Mouse (Mus musculus) layer of hippocampus, adult 8-10 months (tissue): ENCODE results near the gene Togaram1. TPM values are rescaled to one million over a fixed set of nuclear protein-coding genes. Genes with fewer than 3 reads are reported as not detected.

ENCODE experiments used
- DNase-seq, 2 experiments: peaks; one replicate each; pipeline ENCODE4 v3.0.0; 2022; ENCODE audit warnings: low spot score in 2 of 2
- total RNA-seq, 4 experiments: library from RNA; stranded (reverse); gene quantifications; 2 replicates each; pipeline ENCODE4 v1.2.4; 2022

The Togaram1 gene
- total RNA-seq, result 10 to 100 TPM; 45.9 to 58.8 (median 52.1) TPM

DNA sequence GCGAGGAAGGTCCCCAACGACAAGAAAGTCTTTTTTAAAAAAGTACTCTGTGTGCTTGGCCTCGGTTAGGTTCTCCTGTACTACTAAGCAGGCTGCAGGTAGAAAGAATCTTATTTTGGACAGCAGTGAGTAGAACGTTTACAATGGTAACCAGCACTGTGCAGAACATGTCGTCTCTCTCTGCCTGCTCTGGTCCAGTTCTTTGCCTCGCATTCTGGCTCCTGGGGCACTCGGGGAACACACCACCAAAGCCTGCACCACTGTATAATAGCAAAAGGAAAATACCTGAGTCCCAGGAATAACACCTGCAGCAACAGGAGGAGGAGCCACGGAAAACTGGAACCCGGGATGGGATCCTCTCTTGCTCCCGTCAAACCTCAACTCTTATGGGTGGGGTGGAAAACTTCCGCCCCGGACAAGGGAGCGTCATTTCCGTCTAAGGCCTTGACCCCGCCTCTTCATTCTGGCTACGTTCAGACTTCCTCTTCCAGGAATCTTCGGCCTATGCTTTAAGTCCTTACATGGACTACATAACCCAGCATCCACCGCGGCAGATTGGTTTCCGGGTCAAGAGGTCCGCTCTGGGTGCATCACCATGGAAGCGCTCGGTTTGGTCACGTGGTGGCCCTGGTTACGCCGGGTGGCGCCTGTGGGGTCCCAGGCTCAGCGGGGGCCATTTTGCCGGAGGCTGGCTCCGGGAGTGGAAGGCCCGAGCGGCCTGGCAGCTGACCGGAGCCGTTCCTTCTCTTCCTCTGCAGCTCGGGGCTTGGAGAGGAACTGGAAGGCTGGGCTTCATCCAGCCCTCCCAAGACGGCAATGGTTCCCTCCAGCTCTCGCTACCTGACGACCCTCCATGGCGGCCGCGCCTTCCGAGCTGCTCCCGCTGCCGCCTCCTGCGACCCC is at the start of gene Togaram1, which contains the start of gene Klhl28:
Togaram1 (plus strand) TSS at position 681 of the 903 bp plus-strand sequence.
Klhl28 (minus strand) TSS at position 411 of the 903 bp plus-strand sequence.
- DNase-seq, result peak; percentile 99 to 100

DNA sequence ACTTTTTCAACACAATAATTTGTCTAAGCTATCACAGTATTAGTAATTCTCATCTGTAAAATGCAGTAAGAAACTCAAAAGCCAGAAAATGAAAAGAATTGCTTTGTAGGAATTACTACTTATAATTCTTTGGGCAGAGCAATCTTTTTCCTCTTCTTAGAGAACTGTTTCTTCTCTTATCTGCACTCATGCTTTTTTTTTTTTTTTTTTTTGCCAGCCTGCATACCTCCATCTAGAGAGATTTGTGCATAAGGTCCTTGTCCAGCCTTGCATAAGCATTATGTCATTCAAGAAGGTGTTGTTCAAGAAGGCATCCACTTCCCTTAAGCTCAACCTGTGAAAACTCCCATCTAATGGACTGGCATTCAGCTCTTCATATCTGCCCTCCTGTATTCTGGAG is 48.9 kb upstream of the Togaram1 start:
- DNase-seq, result no peak

DNA sequence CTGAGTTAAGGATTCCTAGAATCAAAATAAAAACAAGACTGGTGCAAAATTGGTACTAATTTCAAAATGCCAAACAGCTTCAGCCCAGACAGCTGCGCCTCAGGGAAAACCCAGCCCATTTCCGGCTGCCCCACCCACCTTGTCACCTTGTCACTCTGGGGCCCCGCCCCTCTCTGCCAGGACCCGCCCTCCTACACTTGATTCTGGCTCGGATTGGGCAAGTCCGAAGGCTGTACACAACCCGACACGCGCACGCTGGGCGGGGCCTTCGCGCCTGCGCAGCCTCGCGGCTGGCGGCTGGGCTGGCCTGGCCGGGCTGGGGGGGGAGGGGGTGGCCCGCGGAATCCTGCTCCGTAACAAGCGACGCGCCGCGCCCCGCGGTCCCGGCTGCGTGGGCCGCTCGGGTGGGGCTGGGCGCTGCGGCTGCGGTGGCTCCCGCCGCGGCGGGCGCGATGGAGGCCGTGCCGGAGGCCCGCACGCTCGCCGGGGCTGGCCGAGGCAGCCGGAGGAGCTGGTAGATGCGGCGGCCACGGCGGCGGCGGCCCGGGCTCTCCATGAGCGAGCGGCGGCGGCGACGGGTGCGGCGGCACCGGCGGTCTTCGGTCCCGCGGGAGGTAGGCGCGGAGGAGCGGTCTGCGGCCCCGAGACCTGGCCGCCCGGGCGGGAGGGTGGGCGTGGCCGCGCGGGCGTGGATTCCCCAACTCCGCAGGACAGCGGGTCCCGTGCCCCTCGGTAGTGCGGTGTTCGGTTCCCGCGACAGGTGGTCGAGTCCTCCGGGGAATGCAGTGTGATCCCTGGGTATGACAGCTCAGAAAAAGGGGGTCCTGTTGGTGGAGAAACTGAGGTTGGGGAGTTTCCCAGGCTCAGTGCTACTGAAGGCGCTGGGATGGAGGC is 47.8 kb upstream of the Togaram1 start, which contains the start of gene Gm527:
Gm527 (plus strand) TSS at position 329 of the 894 bp plus-strand sequence.
- DNase-seq, result peak; percentile 92 to 93

DNA sequence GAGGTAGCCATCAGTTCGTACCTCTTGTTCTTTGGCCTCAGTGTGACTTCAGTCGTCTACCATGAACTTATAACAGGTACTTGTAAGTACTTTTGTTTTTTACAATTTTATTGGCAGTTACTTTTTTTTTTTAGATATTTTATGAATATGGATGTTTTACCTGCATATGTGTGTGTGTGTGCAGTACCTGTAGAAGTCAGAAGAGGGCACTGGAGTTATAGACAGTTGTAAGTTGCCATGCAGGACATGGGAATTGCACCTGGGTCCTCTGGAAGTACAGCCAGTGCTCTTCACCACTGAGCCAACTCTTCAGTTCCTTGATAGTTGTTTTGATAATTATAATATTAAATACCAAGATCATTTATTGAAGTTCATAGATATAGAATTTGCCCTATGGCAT is 28.1 kb upstream of the Togaram1 start:
- no peak for DNase-seq

DNA sequence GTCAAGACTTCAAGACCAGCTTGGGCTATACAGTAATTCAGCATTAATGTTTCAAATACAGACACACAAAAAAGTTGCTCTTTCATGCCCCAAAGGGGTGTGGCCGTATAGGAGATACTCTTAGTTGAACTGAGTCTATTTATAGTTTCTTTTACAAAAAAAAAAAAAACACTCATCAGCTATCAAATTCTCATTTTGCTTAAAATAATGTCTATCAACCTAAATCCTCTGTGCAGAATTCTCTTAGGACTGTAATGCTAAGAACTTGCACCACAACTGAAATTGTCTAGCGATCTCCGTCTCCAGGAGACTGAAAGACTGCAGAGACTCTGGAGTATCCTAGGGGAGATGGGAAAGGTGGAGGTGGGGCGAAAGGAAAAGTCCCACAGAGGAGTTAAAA is 1.0 kb upstream of the Togaram1 start:
- DNase-seq, result no peak

DNA sequence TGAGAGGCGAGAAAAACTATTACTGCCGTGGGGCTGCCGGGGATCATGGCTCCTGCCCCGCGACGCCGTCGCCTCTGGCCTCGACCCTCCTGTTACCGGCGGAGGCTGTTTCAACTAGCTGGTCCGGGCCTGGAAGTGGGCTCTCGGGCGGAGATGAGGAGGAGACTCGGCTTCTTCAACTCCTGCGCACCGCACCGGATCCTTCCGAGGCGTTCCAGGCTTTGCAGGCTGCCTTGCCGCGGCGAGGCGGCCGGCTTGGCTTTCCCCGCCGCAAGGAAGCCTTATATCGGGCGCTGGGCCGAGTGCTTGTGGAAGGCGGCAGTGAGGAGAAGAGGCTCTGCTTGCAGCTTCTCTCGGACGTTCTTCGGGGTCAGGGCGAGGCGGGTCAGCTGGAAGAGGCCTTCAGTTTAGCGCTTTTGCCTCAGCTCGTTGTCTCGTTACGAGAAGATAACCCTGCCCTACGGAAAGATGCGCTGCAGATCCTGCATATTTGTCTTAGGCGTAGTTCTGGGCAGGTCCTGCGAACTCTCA is 562 bp downstream of the Togaram1 start:
- DNase-seq, result peak; percentile 23 to 41

DNA sequence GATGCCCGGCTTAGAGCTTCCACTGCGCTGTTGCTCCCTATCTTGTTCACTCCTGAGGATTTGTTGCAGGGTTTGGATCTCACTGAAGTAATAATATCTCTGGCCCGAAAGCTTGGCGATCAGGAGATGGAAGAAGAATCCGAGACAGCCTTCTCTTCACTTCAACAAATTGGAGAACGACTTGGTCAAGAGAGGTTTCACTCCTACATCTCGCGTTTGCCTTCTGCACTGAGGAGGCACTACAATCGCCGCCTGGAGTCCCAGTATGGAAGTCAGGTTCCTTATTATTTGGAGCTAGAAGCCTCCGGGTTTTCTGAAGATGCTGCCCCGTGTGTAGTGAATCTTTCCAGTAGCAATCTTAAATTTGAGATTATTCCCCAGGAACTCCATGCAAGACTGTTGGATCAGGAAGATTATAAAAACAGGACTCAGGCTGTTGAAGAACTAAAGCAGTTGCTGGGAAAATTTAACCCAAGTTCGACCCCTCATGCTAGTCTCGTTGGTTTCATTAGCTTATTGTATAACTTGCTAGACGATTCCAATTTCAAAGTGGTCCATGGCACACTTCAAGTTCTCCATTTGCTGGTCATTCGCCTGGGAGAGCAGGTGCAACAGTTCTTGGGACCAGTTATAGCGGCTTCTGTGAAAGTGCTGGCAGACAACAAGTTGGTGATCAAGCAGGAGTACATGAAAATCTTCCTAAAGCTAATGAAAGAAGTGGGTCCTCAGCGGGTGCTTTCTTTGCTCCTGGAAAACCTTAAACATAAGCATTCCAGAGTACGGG is 1.2 kb downstream of the Togaram1 start:
- DNase-seq, result no peak

DNA sequence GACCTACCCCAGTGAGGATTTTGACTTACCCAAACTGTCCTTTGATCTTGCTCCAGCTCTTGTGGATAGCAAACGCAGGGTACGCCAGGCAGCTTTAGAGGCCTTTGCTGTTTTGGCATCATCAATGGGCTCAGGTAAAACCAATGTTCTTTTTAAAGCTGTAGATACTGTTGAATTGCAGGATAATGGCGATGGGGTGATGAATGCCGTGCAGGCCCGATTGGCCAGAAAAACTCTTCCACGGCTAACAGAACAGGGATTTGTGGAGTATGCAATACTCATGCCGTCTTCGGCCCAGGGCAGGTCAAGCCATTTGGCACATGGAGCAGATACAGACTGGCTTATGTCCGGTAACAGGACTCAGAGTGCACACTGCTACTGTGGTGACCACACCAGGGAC is 1.9 kb downstream of the Togaram1 start:
- DNase-seq, result no peak

DNA sequence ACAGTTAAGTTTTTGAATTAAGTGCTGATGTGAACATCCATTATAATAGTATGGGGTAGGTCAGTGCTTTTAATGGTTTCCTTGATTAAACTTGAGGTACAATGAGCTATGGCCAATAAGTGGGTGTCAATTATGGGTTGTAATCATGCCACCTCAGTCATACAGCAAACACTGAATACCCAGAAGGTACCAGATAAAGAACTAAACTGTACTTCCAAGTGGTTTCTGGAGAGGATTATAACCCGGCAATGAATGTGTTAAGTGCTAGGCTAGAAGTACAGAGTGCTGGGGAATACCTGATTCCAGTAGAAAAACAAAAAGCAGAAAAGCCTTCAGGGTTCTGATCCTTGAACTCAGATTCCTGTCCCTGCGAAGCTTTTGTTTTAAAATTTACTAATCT is 2.5 kb downstream of the Togaram1 start:
- DNase-seq, result no peak

DNA sequence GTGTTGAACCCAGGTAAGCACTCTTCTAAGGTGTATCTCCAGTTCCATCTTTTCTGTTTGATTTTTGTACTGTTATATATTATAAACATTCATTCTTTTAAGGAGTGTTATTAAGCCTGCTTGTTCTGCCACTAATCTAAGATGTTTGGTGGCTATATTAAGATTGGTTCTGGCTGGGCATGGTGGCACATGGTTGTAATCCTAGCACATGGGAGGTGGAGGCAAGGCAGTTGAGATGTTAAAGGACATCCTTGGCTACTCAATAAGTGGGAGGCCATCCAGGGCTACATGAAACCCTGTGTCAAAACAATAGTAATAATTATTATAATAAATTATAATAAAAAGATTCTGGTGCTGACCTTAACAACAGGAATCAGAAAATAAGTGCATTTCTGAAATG is 5.8 kb downstream of the Togaram1 start:
- no peak for DNase-seq

DNA sequence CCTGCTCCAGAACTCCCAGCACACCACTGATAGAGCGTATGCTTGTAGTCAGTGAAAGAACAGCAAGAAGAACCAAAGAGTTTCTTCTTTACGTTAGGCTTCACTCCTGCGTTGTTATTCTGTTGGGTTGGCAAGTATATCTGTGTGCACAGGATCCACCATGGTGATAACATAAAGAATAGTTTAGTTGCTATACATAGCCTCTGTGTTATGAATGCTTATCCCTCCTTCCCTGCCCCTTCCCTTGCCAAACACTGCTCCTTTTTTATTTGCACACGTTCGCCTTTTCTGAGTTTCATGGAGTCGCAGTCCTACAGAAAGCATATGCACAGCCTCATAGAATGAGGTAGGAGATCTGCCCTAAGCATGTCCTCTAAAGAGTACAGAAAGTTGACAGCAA is 6.5 kb downstream of the Togaram1 start:
- DNase-seq, result no peak

DNA sequence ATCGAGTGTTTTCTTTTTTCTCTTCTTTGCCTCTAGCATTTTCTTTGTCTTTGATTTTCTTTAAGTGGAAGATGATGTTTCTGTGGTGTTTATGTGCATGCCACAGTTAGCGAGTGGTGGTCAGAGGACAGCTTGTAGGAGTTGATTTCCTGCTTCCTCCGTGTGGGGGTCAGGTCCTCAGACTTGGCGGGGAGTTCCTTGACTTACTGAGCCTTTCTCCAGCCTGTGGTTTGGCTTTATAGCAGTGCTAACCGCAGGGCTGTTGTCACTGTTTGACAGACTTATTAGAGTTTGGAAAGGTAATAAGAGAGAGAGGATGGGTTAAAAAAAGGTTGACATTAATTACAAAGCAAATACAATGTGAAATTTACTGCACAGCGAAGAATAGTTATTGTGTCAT is 10.0 kb downstream of the Togaram1 start:
- DNase-seq, result no peak

DNA sequence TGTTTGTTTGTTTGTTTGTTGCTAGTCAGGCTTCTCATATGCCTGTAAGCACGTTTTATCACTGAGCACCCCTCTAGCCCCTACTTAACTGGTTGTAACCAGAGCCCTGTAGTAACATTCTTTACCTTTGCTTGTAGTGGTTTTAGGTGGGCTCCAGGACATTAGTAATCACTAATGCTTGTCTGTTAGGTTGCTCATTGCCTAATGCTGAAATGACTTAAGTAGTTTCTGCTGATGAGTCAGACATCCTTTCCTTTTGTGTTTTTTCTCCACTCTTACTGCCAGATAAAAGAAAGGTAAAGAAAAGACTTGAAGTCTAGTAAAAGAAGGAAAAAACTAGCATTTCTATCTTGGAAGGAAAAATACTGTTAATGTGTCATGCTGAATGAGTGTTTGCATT is 10.6 kb downstream of the Togaram1 start:
- DNase-seq, result no peak

DNA sequence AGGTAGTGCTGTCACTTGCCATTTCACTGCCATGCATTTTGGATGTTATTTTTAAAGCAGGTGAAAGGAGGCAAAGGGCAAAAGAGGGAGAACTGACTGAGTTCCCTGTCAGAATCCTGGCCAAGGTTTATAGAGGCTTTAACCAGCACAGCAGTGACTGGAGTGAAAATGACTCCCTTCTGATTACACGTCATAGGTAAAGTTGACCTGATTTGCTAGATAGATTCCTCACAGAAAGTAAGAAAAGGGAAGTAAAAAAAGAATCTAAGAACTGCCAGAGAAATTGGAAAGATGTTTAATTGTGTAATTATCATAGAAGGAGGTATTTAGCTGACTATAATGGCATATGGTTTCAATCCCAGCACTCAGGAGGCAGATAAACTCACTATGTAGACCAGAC is 11.9 kb downstream of the Togaram1 start:
- DNase-seq, result no peak

DNA sequence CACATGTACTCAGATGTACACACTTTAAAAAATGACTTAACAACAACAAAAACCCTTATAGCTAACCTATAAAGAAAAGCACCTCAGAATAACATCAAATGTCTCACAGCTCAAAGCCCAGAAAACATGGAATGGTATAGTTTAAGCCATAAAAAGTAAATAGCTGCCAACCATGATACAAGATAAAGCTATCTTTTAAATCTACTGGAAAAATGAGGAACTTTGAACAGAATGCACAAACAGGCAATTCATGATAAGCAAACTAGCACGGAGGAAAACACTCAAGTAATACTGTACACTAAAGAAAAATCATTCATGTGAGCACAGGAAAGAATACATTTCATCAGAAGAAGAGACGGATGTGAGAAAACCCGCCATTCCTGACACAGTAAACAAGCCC is 42.1 kb downstream of the Togaram1 start:
- DNase-seq, result no peak

DNA sequence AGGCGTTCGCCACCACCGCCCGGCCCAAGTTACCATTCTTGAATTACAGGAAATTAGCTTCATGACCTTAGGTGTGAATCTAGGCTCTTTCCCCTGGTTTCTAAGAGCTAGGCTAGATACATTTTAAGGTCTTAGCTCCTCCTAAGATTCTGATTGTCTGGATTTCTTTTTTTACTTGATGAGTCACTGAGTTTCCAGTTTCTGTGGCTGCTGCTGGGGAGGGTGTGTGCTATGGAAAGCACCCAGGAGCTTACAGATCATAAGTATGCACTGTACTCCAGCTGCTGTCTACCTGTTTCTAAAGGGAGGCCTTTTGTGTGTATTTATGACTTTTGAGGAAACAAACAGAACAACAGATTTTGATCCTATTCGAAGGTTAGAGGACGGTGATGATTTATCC is 57.2 kb downstream of the Togaram1 start:
- no peak for DNase-seq

DNA sequence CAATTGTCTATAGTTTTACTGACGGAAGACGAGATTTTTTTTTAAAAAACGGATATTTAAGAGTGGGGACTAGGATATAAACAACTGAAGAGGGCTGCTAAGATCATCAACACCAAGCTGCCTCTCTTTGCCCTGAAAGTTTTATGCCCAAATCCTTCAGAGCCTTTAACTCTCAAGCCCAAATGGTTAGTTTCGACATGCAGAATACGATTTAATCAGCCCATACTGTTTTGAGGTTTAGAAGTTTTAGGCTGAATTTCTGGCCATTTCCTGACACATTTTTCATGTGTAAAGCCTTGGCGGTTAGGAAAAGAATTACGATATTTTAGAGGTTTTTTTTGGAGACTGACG is 70.2 kb downstream of the Togaram1 start:
- no peak for DNase-seq

DNA sequence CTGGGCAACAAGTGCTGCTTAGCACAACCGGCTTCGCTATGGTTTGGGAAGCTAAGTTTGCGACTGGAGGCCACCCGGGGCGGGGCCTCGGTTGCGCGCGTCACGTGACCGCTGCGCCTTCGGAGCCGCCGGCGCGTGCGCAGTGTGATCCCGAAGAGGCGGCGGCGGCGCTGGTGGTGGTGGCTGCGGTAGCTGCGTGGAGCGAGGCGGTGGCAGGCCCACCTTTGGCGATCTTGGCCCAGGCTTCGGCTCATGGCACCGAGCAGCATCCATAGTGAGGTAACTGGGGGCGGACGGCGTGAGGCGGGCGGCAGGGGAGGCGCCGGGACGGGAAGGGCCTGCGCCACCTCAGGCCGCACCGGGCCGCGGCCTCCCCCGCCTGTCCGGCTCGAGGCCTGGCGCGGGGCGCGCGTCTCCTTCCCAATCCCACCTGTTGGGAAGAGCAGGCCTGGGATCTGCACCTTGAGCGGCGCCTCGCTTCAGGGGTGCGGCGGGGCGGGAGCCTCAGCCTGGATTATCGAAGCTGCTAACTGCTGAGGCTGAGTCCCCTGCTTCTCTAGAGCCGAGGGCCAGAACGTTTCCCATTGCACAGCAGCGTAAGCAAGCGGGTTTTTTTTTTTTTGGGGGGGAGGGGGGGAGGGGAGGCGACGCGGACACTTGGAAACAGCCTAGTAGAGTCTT is 70.7 kb downstream of the Togaram1 start, which contains the start of gene Prpf39:
Prpf39 (plus strand) TSS at position 144 of the 681 bp plus-strand sequence.
- peak; percentile 71 to 90 for DNase-seq

DNA sequence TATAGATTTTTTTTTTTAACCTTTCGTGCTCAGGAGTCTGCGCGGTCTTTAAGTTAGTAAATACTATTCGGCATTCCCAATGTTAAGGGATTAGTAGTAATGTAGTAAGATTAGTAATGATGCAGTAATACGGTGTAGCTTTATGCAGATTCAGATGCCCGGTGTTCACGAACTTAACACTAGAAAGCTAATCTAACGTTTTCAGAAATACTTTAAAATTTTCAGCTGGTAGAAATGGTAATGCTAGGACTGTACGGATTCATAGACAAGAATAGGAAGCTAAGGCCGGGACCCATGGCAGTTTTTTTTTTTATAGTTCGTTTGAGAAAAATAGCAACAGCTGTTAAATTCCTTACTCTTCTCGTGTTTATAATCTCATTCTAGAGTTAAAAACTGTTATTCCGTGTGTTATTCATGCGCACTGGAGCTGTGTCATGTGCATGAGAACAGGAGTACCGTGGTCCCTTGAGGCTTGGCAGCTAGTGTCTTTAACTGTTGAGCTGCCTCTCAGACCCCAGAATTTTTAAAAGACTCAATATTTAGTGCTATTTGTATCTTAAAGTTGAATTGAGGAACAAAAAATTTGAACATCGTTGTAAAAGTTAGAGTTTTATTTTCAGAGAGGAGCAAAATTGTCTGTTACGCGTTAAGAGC is 71.4 kb downstream of the Togaram1 start:
- no peak for DNase-seq

DNA sequence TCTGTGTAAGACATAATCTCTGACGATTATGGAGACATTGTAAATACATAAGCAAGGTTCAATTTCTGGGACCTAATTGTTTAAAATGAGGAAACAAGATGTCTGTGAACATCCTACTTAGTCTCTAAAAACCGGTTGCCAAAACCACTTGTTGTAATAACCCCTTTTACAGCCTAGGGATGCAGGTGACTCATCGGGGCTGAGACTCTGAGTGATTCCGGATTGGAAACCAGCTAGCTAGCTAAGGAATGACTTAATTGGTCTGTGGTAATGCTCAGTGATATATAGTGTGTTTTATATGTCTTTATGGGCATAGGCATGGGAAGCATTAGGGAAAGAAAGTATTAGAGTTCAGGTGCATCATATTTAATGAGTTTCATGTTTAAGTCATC is 71.9 kb downstream of the Togaram1 start:
- DNase-seq, result no peak
